Mouse (Mus musculus) limb, embryonic 11.5 days (tissue): Measurements from ENCODE around the gene Zic2. TPM values are rescaled to one million over a fixed set of nuclear protein-coding genes. Genes with fewer than 3 reads are reported as not detected.

Experiments used
- ATAC-seq: fragments of 200-750 bp; cut with Nextera tagmentation; 2 replicates; pipeline ENCODE4 v1.8.0; 2017; ENCODE audit warnings: low read depth; ENCODE audit not compliant: insufficient number of reproducible peaks, low FRiP score, low TSS enrichment
- DNase-seq: peaks from one replicate; pipeline ENCODE4 v3.0.0-alpha.2; 2015; ENCODE audit warnings: low spot score
- H3K27ac ChIP-seq: fragments of 300-500 bp; sonication (generic); replicated peaks from 2 replicates; pipeline ENCODE4 v1.5.1; 2014; ENCODE audit warnings: low read depth, mild to moderate bottlenecking, low read length
- H3K27me3 ChIP-seq: fragments of 300-500 bp; sonication (generic); 2 replicates; pipeline ENCODE4 v1.6.1; 2014; ENCODE audit warnings: mild to moderate bottlenecking, low read length, mixed read lengths; ENCODE audit not compliant: control insufficient read depth, insufficient read depth
- H3K36me3 ChIP-seq: fragments of 300-500 bp; sonication (generic); 2 replicates; pipeline ENCODE4 v1.6.1; 2014; ENCODE audit warnings: mild to moderate bottlenecking, low read length, moderate library complexity, mixed read lengths; ENCODE audit not compliant: control insufficient read depth, insufficient read depth
- H3K4me1 ChIP-seq: fragments of 300-500 bp; sonication (generic); 2 replicates; pipeline ENCODE4 v1.6.1; 2014; ENCODE audit warnings: low read length, mixed read lengths; ENCODE audit not compliant: control insufficient read depth, insufficient read depth
- H3K4me2 ChIP-seq: fragments of 300-500 bp; sonication (generic); 2 replicates; pipeline ENCODE4 v1.6.1; 2014; ENCODE audit warnings: low read depth, mild to moderate bottlenecking, moderate library complexity; ENCODE audit not compliant: severe bottlenecking
- H3K4me3 ChIP-seq: fragments of 300-500 bp; sonication (generic); 2 replicates; pipeline ENCODE4 v1.5.1; 2014; ENCODE audit warnings: low read depth, low read length
- H3K9ac ChIP-seq: fragments of 300-500 bp; sonication (generic); 2 replicates; pipeline ENCODE4 v1.6.1; 2014; ENCODE audit warnings: mild to moderate bottlenecking, low read length
- H3K9me3 ChIP-seq: fragments of 300-500 bp; sonication (generic); 2 replicates; pipeline ENCODE4 v1.6.1; 2016; ENCODE audit warnings: low read length; ENCODE audit not compliant: control insufficient read depth
- WGBS: fragments of 180-500 bp; shearing (Covaris S2); extraction: QIAGEN DNeasy Blood & Tissue Kit; methylation state at CpG from one replicate; pipeline ENCODE4 v1.1.7; 2014; 5-methylcytosine and 5-hydroxymethylcytosine counted together
- polyA plus RNA-seq: library from polyadenylated mRNA; unstranded; fragments of >200 nt; fragmentation: Nextera tagmentation; extraction: Ambion mirVana; gene quantifications from 2 replicates; pipeline ENCODE4 v1.2.1, GENCODE M21; 2014

The Zic2 gene
- polyA plus RNA-seq, 1 experiment from 2014 or later: 5.6 TPM

- Histone ChIP-seq H3K27ac (0 out of 2 replicates have a peak within 1 kb of the TSS, but pooled peaks have one; percentile 55), H3K36me3 (no peaks in the 10 kb centered on the region), H3K4me3 (peak within 1 kb of the TSS; percentile 48), H3K27me3 (0 out of 2 replicates have a peak, but pooled peaks cover 6% of the 10 kb centered on the region), H3K9me3 (no peaks in the 10 kb centered on the region), H3K4me2 (peak within 1 kb of the TSS; percentile 94), H3K4me1 (peaks cover 29% of the 10 kb centered on the region), H3K9ac (peak within 1 kb of the TSS; percentile 82)
- peak; percentile 69 for DNase-seq
- WGBS: under 1% methylated on average over 54 of the region's 59 CpGs
- ATAC-seq: no peak
Observed at GRCm38 (mm10) chr14:122450496-122451382, 24.5 kb upstream of the Zic2 start, which contains the start of gene Gm5089. Gene Gm5089, minus strand, starts transcription at chr14:122451115.

- H3K36me3 ChIP-seq: no peaks in the 10 kb centered on the region
- peak overlapping the region; percentile 94; the same call in 1 of the 2 replicates for H3K4me2 ChIP-seq
- H3K27me3 ChIP-seq: 0 out of 2 replicates have a peak, but pooled peaks cover 6% of the 10 kb centered on the region
- H3K4me1 ChIP-seq: peaks cover 29% of the 10 kb centered on the region
- DNase-seq (no peak), ATAC-seq (no peak)
- H3K27ac ChIP-seq: no peak overlapping the region
- no peak overlapping the region for H3K4me3 ChIP-seq
- H3K9ac ChIP-seq: no peak overlapping the region
- H3K9me3 ChIP-seq: no peaks in the 10 kb centered on the region
- 60% methylated on average over 5 of the region's 5 CpGs for WGBS
Observed at GRCm38 (mm10) chr14:122451551-122452145, 23.6 kb upstream of the Zic2 start.

DNA sequence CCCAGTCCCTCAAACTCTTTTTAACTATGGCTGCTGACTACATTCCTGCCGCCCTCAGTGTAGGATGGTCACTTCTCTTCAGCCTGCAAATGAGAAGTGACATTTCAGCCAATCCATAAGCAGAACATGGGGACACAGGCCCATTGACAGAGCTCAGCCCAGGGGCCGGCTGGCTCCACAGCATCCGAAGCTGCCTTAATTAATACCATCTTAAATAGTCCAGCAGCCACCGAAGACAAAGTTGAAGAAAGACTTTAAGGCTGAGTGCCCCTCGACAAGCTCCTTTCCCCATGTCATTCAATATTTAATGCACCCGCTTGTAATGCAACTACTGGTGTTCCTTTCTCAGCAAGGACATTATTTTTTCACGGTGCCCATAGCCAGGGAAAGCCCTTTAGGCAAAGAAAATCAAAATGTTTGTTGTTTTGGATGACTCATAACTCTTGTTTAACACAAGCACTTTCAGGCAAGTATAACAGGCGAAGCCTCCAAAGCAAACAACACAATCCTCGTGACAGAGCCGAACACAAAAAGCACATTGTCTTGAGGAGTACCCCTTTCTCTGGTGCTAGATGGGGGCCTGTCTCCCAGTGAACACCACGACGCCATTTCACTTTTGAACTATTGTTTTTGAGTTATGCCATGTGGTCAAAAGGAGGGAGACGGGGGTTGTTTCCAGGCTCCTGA, 22.4 kb upstream of the Zic2 start:
- Histone ChIP-seq H3K4me1 (peaks cover 29% of the 10 kb centered on the region), H3K4me2 (peak overlapping the region; percentile 49; the same call in 1 of the 2 replicates), H3K4me3 (no peak overlapping the region), H3K27ac (0 out of 2 replicates have a peak overlapping the region, but pooled peaks have one; percentile 16), H3K9ac (no peak overlapping the region), H3K36me3 (no peaks in the 10 kb centered on the region), H3K27me3 (0 out of 2 replicates have a peak, but pooled peaks cover 6% of the 10 kb centered on the region), H3K9me3 (no peaks in the 10 kb centered on the region)
- 15% methylated on average over 13 of the region's 13 CpGs for WGBS
- ATAC-seq (peak; percentile 40; the same call in 1 of the 2 replicates), DNase-seq (peak; percentile 47)

DNA sequence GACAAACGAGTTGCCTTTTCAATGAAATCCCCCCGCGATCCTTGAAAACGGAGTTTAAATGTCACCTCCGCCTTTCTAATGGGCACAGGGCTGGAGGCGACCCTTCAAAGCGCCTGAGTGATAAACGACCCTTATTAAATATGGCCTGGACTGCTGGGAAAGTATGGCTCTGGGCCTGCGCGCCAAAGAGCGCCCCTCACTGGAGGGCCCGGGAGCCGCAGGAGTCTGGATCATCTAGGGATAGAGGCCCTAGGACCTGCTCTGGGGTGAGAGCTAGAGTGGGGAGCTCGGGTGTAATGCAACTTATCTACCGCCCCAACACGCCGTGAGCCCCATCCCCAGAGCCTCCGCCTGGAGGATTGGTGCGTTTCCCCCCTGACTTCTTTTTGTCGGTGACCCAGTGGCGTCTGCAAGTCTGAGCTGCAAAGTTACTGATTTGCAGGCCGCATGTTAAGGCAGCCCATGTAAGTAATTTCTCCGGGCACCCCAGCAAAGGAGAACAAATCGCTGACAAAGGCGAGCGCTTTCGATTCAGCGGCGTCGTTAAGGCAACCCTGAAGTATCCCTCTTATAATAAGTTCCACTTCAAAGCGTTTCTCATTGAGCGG, 21.7 kb upstream of the Zic2 start:
- Histone ChIP-seq H3K27me3 (0 out of 2 replicates have a peak, but pooled peaks cover 6% of the 10 kb centered on the region), H3K27ac (peak overlapping the region; percentile 56), H3K9me3 (no peaks in the 10 kb centered on the region), H3K4me3 (0 out of 2 replicates have a peak overlapping the region, but pooled peaks have one; percentile 2), H3K4me1 (peaks cover 29% of the 10 kb centered on the region), H3K4me2 (peak overlapping the region; percentile 49), H3K36me3 (no peaks in the 10 kb centered on the region), H3K9ac (peak overlapping the region; percentile 9; the same call in 1 of the 2 replicates)
- ATAC-seq (peak; percentile 78), DNase-seq (peak; percentile 85)
- WGBS: 2% methylated on average over 32 of the region's 32 CpGs

DNA sequence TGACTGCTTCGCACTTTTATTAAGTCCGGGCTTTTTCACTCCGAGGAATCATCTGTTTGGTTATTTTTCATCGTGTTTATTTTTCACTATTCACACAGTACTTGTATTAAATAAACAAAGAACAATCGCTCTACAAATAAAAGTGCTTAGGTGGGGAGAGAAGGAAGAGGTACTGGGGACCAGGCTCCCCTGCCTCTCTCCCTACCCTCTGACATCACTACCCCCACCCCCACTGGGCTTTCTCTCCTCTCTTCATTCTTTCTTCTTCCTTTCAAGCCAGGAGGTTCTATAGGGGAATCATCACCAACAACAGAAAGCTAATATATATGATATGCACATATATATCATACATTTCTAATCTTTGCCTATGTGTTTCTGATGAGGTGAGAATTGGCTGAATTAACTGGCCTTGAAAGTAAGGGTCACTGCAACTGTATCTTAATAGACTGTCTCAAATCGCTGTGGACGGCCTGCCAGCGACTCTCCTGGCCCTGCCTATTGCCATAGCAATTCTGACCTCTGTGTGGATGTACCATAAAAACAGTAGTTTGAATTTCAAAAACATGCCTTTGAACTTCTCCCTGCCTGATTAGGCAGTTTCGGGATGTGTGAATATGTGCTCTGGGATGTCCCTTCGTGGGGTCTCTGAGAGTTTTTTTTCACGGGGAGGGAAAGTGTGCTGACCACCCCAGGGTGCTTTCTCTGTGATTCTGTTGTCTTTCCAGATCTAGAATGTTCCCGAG, 21.1 kb upstream of the Zic2 start:
- 9% methylated on average over 12 of the region's 12 CpGs for WGBS
- no peaks in the 10 kb centered on the region for H3K9me3 ChIP-seq
- peak overlapping the region; percentile 49; the same call in 1 of the 2 replicates for H3K4me2 ChIP-seq
- H3K9ac ChIP-seq: no peak overlapping the region
- DNase-seq (no peak), ATAC-seq (no peak)
- H3K36me3 ChIP-seq: no peaks in the 10 kb centered on the region
- H3K27ac ChIP-seq: no peak overlapping the region; the same call in 1 of the 2 replicates
- H3K4me1 ChIP-seq: peaks cover 29% of the 10 kb centered on the region
- H3K27me3 ChIP-seq: 0 out of 2 replicates have a peak, but pooled peaks cover 6% of the 10 kb centered on the region
- H3K4me3 ChIP-seq: no peak overlapping the region

- Histone ChIP-seq H3K4me1 (peaks cover 30% of the 10 kb centered on the region), H3K9ac (no peak overlapping the region), H3K27ac (no peak overlapping the region), H3K27me3 (0 out of 2 replicates have a peak, but pooled peaks cover 6% of the 10 kb centered on the region), H3K9me3 (no peaks in the 10 kb centered on the region), H3K4me2 (no peak overlapping the region), H3K4me3 (no peak overlapping the region), H3K36me3 (no peaks in the 10 kb centered on the region)
- ATAC-seq (no peak), DNase-seq (no peak)
- 68% methylated on average over 10 of the region's 10 CpGs for WGBS
Observed at GRCm38 (mm10) chr14:122454901-122455561, 20.2 kb upstream of the Zic2 start.

- Histone ChIP-seq H3K4me1 (peaks cover 24% of the 10 kb centered on the region), H3K4me2 (no peak overlapping the region), H3K36me3 (no peaks in the 10 kb centered on the region), H3K9me3 (no peaks in the 10 kb centered on the region), H3K27me3 (0 out of 2 replicates have a peak, but pooled peaks cover 6% of the 10 kb centered on the region), H3K4me3 (no peak overlapping the region), H3K9ac (no peak overlapping the region), H3K27ac (no peak overlapping the region)
- WGBS: 56% methylated on average over 4 of the region's 4 CpGs
- DNase-seq (no peak), ATAC-seq (no peak)
Observed at GRCm38 (mm10) chr14:122455562-122455958, 19.7 kb upstream of the Zic2 start.
